In genomic region chr2:52406480-52406879, GRCm38 (mm10) we compare ENCODE assay signal across 11 mouse cellular contexts. TPM values are rescaled to one million over a fixed set of nuclear protein-coding genes. Genes with fewer than 3 reads are reported as not detected.
DNase-seq lines count a peak whose midpoint lies in the region; TF ChIP-seq lines count a peak whose summit lies in the region.
"Had no signal": no experiment of that assay in that cellular context is flagged by ENCODE, and none has a peak within 500 bp of the region (broad histone marks: within the 10 kb centered on the region; RNA-seq: fewer than 3 reads in every experiment).

No protein-coding gene starts in this region.

- no peak overlapping the region for H3K27ac ChIP-seq in layer of hippocampus, adult 2 months
- H3K27ac ChIP-seq in cortical plate, adult 2 months (ENCODE audit: insufficient read depth, low read length) = no peak overlapping the region
- H3K27ac ChIP-seq: hindbrain, embryonic 13.5 days had no signal

- peak; percentile 82 for TF ChIP-seq CTCF in layer of hippocampus, adult 2 months (conservative IDR thresholded peaks at IDR 0.05)
- TF ChIP-seq CTCF in cortical plate, adult 2 months (IDR thresholded peaks at IDR 0.05; ENCODE audit: extremely low read depth, insufficient read depth, low read length) = 0 out of 2 replicates have a peak, but pooled peaks have one; percentile 1

- no peak overlapping the region for H3K4me3 ChIP-seq in layer of hippocampus, adult 2 months
- no peak overlapping the region for H3K4me3 ChIP-seq in cortical plate, adult 2 months (ENCODE audit: insufficient read depth, low read length)
- H3K4me3 ChIP-seq: hindbrain, embryonic 13.5 days had no signal

- peak; percentile 27 to 55 for DNase-seq in cerebellum, postnatal 10 days
- no peak for DNase-seq in cerebellum, adult 18-20 months
- no peak for DNase-seq in layer of hippocampus, adult 2 months (ENCODE audit: low spot score in 2 of 2)
- DNase-seq in layer of hippocampus, postnatal 10 days (ENCODE audit: low spot score in 2 of 2) = no peak
- DNase-seq in A20 (ENCODE audit: low read depth, low spot score) = peak; percentile 40
- no peak for DNase-seq in yolk sac, embryonic 10.5 days (ENCODE audit: low spot score)
- DNase-seq in spleen, postnatal 4 days (ENCODE audit: low spot score in 2 of 2) = no peak
- DNase-seq: gastrocnemius, postnatal 36 days; retina, postnatal 1 day had no signal

- no peak for TF ChIP-seq POLR2A in cortical plate, adult 2 months (IDR thresholded peaks at IDR 0.05; ENCODE audit: extremely low read depth, insufficient read depth, low read length)

- no peaks in the 10 kb centered on the region for H3K4me1 ChIP-seq in cortical plate, adult 2 months (ENCODE audit: control insufficient read depth, insufficient read depth, low read length)
- H3K4me1 ChIP-seq: hindbrain, embryonic 13.5 days had no signal

RNA-seq across cellular contexts. Expression of gene Arl5a, which starts 18.2 kb away (rescaled TPM):
- total RNA-seq in layer of hippocampus, adult 2 months (2021) = 10 to 100 TPM; 58.2 to 61.6 TPM
- total RNA-seq in layer of hippocampus, postnatal 10 days (2021) = 10 to 100 TPM; 64.7 to 67.7 TPM
- polyA plus RNA-seq in cortical plate, adult 2 months (2012; rRNA removed) = 41.8 TPM in 2 replicates

RNA-seq across cellular contexts. Expression of gene Neb, which starts 28.2 kb away (rescaled TPM):
- total RNA-seq in layer of hippocampus, adult 2 months (2021) = 1 to 10 TPM; 1.5 TPM
- 1 to 10 TPM; 3.1 to 5.1 TPM for total RNA-seq in layer of hippocampus, postnatal 10 days (2021)
- 0.71 and 0.87 TPM in 2 replicates for polyA plus RNA-seq in cortical plate, adult 2 months (2012; rRNA removed)

Comparison
In these comparisons a context has a peak if more than half of its experiments do, and no peak if none do; other contexts are left out.
1. DNase-seq: peak in cerebellum, postnatal 10 days (2 of 2) and A20 (single experiment); none in cerebellum, adult 18-20 months (0 of 2), layer of hippocampus, adult 2 months (0 of 2), layer of hippocampus, postnatal 10 days (0 of 2), yolk sac, embryonic 10.5 days (single experiment) and spleen, postnatal 4 days (0 of 2).